Mouse (Mus musculus) spleen, adult 18-20 months (tissue): ENCODE results near the gene Ppp4r3a.

Experiments used
- DNase-seq, 2 experiments: peaks; one replicate each; pipeline ENCODE4 v3.0.0; 2022; ENCODE audit warnings: mixed read lengths in 2 of 2

Ppp4r3a gene

GRCm38 (mm10) chr12:100991119-100991518, 92.4 kb downstream of the Ppp4r3a start:
- no peak for DNase-seq

- DNase-seq, result no peak
These were observed 93.2 kb downstream of the Ppp4r3a start for GRCm38 (mm10) chr12:100990291-100990690.

- DNase-seq, result no peak
These were observed 93.7 kb downstream of the Ppp4r3a start for GRCm38 (mm10) chr12:100989780-100990288.
